Mouse (Mus musculus) heart, embryonic 10.5 days (tissue): ENCODE results near the gene Fam117b. TPM values are rescaled to one million over a fixed set of nuclear protein-coding genes. Genes with fewer than 3 reads are reported as not detected.

ENCODE experiments used
- DNase-seq: peaks from one replicate; pipeline ENCODE4 v3.0.0-alpha.2; 2017; ENCODE audit warnings: low spot score
- H3K27ac ChIP-seq: fragments of 300-500 bp; sonication (generic); 2 replicates; pipeline ENCODE4 v1.5.1; 2016; ENCODE audit warnings: mild to moderate bottlenecking
- H3K27me3 ChIP-seq: fragments of 300-500 bp; sonication (generic); 2 replicates; pipeline ENCODE4 v1.6.1; 2016; ENCODE audit warnings: mild to moderate bottlenecking; ENCODE audit not compliant: poor library complexity, insufficient read depth, severe bottlenecking
- H3K36me3 ChIP-seq: fragments of 300-500 bp; sonication (generic); 2 replicates; pipeline ENCODE4 v1.6.1; 2016; ENCODE audit warnings: mild to moderate bottlenecking, moderate library complexity
- H3K4me1 ChIP-seq: fragments of 300-500 bp; sonication (generic); 2 replicates; pipeline ENCODE4 v1.6.1; 2016; ENCODE audit warnings: mild to moderate bottlenecking
- H3K4me3 ChIP-seq: fragments of 300-500 bp; sonication (generic); 2 replicates; pipeline ENCODE4 v1.5.1; 2016; ENCODE audit warnings: mild to moderate bottlenecking, moderate library complexity
- H3K9me3 ChIP-seq: fragments of 300-500 bp; sonication (generic); 2 replicates; pipeline ENCODE4 v1.6.1; 2016; ENCODE audit warnings: mild to moderate bottlenecking, moderate library complexity
- WGBS: fragments of 180-500 bp; shearing (Covaris S2); methylation state at CpG from one replicate; pipeline ENCODE4 v1.1.7; 2016; 5-methylcytosine and 5-hydroxymethylcytosine counted together
- polyA plus RNA-seq: library from polyadenylated mRNA; unstranded; fragments of >200 nt; fragmentation: Nextera tagmentation; extraction: Ambion mirVana; gene quantifications from 2 replicates; pipeline ENCODE4 v1.2.1, GENCODE M21; 2016

The Fam117b gene
- polyA plus RNA-seq, 1 experiment from 2014 or later = 6.7 TPM

DNA sequence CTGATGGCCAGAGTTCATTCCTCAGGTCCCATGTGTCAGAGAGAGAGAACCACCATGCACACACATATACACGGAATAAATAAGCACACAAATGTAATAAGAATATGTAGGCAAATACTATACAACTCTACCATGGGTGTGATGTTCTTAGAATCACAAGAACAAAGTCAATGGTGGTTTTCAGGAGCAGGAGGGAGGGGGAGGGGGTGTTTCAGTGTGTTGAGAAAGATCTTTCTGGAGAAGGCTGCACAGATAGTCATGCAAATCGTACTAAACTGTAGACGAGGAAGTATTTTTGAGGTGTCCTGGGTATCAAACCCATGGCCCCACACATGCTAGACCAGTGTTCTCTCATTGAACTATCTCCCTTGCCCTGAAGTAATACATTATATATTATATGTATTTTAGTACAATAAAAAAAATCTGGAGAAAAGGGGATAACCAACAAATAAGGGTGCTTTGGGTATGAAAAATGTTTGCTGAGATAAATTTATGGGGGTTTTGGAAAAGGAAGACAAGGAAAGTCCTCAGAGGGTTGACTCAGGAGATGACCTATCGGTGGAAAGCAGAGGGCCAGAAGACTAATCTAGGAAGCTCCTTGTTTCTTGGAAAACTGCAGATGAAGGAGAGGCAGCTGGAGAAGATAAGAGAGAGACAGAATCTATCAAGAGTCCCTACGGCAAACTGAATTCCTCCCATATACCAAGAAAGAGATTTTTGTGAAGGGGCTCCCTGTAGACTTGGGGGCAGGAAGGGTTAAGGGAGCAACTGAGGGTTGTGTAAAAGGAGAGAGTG lies 11.5 kb upstream of the Fam117b start:
- Histone ChIP-seq H3K4me1 (peaks cover 12% of the 10 kb centered on the region), H3K27ac (no peak overlapping the region), H3K36me3 (no peaks in the 10 kb centered on the region), H3K4me3 (no peak overlapping the region), H3K9me3 (no peaks in the 10 kb centered on the region), H3K27me3 (no peaks in the 10 kb centered on the region)
- WGBS = 73% methylated on average over 5 of the region's 5 CpGs
- DNase-seq = no peak

DNA sequence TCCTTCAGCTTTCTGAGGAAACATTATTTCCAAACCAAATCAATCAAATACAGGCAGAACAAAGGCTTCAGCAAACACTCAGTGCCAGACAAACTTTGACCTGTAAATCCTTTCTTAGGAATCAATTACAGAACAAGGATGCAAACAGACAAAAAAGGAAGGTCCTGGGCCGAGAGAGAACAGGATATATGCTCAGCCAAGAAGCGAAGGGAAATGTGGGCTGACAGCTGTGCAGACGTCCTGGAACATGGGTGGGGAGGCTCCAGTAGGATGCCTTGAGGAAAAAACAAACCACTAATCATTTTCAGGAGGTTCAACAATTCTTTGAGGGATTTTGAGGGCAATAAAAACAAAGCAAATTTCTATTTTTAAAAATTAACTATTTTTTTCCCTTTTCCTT lies 10.2 kb upstream of the Fam117b start:
- DNase-seq = no peak
- H3K27ac ChIP-seq = no peak overlapping the region
- no peaks in the 10 kb centered on the region for H3K9me3 ChIP-seq
- peaks cover 12% of the 10 kb centered on the region for H3K4me1 ChIP-seq
- no peaks in the 10 kb centered on the region for H3K27me3 ChIP-seq
- no peaks in the 10 kb centered on the region for H3K36me3 ChIP-seq
- 46% methylated on average over 3 of the region's 3 CpGs for WGBS
- no peak overlapping the region for H3K4me3 ChIP-seq

DNA sequence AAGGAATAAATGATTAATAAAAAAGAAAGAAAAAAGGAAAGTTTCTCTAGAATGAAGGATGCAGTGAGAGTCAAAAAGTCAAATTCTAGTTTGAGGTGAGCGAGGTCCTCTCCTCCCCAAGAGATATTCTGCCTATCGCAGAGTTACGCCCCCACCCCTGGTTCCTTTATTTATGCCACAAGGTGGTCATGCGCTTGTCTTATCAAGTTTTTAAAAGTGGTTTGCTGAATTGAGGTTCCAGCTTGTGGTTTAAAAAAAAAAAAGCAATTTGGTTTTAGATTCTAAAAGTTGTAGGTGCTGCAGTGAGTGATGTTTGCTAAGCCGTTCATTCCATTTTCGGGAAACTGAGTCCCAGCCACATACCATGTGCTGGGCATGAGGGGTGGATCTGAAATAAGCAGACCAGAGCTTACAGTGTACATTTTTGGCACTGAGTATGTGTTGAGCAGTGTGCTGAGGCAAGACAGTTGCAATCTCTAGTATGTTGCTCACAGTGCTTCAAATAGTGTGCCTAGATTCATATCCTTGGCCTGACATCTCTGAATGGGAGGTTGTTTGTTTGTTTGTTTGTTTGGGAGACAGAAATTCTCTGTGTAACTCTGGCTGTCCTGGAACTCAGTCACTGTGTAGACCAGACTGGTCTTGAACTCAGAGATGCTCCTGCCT lies 8.0 kb upstream of the Fam117b start:
- no peak for DNase-seq
- Histone ChIP-seq H3K4me1 (peaks cover 5% of the 10 kb centered on the region; the same call in 1 of the 2 replicates), H3K27me3 (no peaks in the 10 kb centered on the region), H3K36me3 (no peaks in the 10 kb centered on the region), H3K27ac (no peak overlapping the region), H3K4me3 (no peak overlapping the region), H3K9me3 (no peaks in the 10 kb centered on the region)
- WGBS = 90% methylated on average over 6 of the region's 6 CpGs

DNA sequence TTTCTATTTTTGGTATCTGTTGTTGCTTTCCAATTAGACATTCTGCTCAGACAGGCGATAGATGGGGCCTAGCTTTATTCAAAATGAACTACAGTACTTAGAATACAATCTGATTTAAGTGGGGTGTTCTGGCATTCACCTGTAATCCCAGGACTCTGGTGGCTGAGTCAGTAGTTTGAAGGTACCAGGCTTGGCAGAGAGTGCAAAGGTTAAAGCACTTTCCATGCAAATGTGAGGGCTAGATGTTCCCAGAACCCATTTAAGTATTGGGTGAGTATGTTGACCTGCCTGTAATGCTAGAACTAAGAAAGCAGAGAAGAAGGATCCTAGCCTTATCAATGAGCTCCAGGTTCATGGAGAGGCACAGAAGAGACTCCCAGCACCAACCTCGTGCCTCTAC lies 6.9 kb upstream of the Fam117b start:
- Histone ChIP-seq H3K27me3 (no peaks in the 10 kb centered on the region), H3K36me3 (no peaks in the 10 kb centered on the region), H3K4me1 (peaks cover 5% of the 10 kb centered on the region; the same call in 1 of the 2 replicates), H3K4me3 (no peak overlapping the region), H3K27ac (no peak overlapping the region), H3K9me3 (no peaks in the 10 kb centered on the region)
- DNase-seq = no peak
- WGBS = 69% methylated on average over 2 of the region's 2 CpGs

DNA sequence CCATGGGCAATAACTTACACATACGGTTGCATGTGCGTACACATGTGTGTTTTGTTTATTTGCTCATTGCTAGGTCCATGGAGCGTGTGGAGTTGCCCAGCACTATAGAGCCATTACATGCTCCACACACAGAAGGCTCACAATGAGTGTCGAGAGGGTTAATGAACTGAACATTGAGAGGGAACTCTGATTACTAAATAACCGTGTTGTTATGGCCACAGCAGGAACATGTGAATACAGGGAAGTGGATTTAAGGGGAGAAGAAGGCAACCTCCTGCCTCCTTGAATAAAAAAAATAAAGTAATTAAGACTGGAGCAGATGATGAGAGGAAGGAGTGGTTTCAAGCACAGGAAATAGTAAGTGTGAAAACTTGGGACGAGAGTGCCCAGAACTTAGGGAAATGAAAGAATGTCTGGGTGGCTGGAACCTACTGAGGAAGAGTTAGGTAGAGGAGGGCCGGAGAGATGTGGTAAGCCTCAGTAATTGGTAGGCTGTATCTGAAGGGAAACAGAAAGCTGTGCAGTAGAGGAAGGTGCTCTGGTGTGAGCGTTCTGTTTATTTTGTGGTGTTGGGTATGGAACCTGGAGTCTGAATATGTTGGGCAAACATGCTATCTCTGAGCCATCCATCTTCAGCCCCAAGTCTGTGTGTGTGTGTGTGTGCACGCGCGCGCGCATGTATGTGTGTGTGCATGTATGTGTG lies 5.8 kb upstream of the Fam117b start:
- peaks cover 1% of the 10 kb centered on the region; the same call in 1 of the 2 replicates for H3K4me1 ChIP-seq
- H3K9me3 ChIP-seq = no peaks in the 10 kb centered on the region
- DNase-seq = no peak
- H3K27ac ChIP-seq = no peak overlapping the region
- no peaks in the 10 kb centered on the region for H3K36me3 ChIP-seq
- H3K27me3 ChIP-seq = no peaks in the 10 kb centered on the region
- H3K4me3 ChIP-seq = no peak overlapping the region
- WGBS = 83% methylated on average over 13 of the region's 13 CpGs

DNA sequence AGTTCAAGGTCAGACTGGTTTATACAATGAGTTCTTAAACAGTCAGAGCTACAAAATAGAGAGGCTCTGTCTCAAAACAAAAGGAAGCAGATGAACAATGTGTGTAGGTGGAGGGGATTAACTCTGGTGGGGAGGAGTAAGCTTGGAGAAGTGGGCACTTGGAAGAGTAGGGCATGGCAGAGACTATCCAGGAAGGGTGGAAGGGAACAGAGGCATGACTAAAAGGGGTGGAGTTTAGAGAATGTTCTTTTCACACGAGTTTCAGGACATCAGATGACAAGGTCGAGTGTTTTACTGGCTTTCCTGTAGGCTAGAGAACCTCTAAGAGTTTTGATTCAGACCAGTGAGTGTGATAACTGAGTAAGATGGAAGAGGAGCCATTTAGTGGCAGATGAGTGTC lies 5.1 kb upstream of the Fam117b start:
- no peaks in the 10 kb centered on the region for H3K36me3 ChIP-seq
- H3K4me1 ChIP-seq = no peaks in the 10 kb centered on the region
- no peaks in the 10 kb centered on the region for H3K9me3 ChIP-seq
- no peak overlapping the region for H3K4me3 ChIP-seq
- H3K27ac ChIP-seq = no peak overlapping the region
- no peak for DNase-seq
- WGBS = 33% methylated on average over 2 of the region's 2 CpGs
- H3K27me3 ChIP-seq = no peaks in the 10 kb centered on the region

DNA sequence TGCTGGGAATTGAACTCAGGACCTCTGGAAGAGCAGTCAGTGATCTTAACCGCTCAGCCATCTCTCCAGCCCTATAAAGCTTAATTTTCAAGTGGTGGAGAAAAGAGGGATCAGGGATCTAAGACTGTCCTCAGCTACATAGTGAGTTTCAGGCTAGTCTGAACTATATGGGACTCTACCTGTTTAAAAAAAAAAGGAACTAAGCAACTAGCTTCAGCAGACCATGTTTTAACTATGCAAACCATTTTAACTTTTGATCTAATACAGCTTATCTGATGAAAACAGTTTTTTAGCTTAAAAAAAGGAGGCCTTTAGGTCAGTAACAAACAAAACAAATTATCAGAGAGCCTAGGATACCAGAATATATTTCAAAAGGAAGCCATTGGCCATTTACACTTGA lies 1.9 kb upstream of the Fam117b start:
- H3K27ac ChIP-seq = no peak overlapping the region
- H3K4me1 ChIP-seq = peaks cover 22% of the 10 kb centered on the region
- H3K27me3 ChIP-seq = no peaks in the 10 kb centered on the region
- no peak overlapping the region for H3K4me3 ChIP-seq
- 84% methylated on average over 1 of the region's 1 CpGs for WGBS
- no peaks in the 10 kb centered on the region for H3K36me3 ChIP-seq
- DNase-seq = no peak
- no peaks in the 10 kb centered on the region for H3K9me3 ChIP-seq

DNA sequence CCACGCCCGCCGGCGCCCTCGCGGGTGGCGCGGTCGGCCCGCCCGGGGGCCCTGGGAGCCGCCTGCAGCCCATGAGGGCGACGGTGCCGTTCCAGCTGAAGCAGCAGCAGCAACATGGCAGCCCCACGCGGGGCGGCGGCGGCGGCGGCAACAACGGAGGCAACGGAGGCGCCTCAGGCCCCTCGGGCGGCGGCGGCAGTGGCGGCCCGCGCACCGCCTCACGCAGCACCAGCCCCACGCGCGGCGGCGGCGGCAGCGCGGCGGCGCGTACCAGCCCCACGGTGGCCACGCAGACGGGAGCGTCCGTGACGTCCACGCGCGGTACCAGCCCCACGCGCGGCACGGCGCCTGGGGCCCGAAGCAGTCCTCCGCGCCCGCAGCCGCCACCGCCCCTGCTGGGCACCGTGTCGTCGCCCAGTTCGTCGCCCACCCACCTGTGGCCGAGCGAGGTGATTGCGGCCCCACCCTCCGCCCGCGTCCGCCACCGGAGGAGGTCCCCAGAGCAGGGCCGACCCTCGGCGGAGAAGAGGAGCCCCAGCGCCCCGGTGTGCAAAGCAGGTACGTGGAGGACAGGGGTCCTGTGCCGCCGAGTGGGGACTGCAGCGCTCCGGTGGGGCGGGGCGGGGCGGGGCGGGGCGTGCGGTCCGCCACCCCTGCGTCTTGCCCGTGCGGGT lies 526 bp downstream of the Fam117b start:
- no peaks in the 10 kb centered on the region for H3K9me3 ChIP-seq
- H3K27me3 ChIP-seq = no peaks in the 10 kb centered on the region
- peak overlapping the region; percentile 98 for H3K27ac ChIP-seq
- under 1% methylated on average over 80 of the region's 98 CpGs for WGBS
- peak; percentile 77 for DNase-seq
- peak overlapping the region; percentile 99 for H3K4me3 ChIP-seq
- H3K4me1 ChIP-seq = peaks cover 26% of the 10 kb centered on the region
- no peaks in the 10 kb centered on the region for H3K36me3 ChIP-seq

DNA sequence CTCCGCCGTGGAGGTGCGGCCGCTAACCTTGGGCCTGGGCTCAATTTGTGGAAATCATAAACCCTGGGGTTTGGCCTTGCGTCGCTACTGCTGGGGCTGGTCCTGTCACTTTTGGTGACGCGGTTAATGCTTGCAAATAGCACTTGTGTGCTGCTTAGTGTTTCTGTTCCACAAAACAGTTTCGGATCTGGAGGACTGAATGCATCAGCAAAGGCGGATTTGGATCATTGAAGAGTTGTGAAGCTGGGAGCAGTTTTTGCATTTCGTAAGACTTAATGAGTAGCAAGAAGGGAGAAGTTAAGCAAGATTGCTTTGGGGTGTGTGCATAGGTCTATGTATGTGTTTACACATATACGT lies 1.0 kb downstream of the Fam117b start:
- no peaks in the 10 kb centered on the region for H3K9me3 ChIP-seq
- peak overlapping the region; percentile 99 for H3K4me3 ChIP-seq
- H3K27ac ChIP-seq = peak overlapping the region; percentile 98
- peaks cover 26% of the 10 kb centered on the region for H3K4me1 ChIP-seq
- peak; percentile 77 for DNase-seq
- no peaks in the 10 kb centered on the region for H3K27me3 ChIP-seq
- no peaks in the 10 kb centered on the region for H3K36me3 ChIP-seq
- 8% methylated on average over 12 of the region's 12 CpGs for WGBS

DNA sequence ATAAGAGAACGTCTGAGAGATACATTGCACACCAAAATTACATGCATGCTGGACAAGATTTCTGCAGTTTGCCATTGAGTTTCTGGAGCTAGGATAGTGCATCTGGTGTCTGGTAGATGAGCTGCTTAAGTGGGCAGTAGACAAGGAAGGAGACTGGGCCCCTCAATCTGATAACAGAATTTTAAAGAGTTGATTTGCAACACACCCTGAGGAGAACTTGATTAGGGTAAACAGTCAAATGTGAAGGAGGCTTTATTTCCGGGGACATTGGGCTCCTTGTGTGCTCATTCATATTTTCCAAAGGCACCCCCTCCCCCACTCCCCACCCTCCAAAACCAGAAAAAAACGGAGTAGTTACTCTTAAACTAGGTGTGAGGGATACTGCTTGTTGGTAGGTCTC lies 2.0 kb downstream of the Fam117b start:
- 58% methylated on average over 3 of the region's 3 CpGs for WGBS
- H3K27me3 ChIP-seq = no peaks in the 10 kb centered on the region
- H3K4me3 ChIP-seq = peak overlapping the region; percentile 99
- peaks cover 26% of the 10 kb centered on the region for H3K4me1 ChIP-seq
- no peaks in the 10 kb centered on the region for H3K9me3 ChIP-seq
- H3K36me3 ChIP-seq = no peaks in the 10 kb centered on the region
- H3K27ac ChIP-seq = no peak overlapping the region
- no peak for DNase-seq

DNA sequence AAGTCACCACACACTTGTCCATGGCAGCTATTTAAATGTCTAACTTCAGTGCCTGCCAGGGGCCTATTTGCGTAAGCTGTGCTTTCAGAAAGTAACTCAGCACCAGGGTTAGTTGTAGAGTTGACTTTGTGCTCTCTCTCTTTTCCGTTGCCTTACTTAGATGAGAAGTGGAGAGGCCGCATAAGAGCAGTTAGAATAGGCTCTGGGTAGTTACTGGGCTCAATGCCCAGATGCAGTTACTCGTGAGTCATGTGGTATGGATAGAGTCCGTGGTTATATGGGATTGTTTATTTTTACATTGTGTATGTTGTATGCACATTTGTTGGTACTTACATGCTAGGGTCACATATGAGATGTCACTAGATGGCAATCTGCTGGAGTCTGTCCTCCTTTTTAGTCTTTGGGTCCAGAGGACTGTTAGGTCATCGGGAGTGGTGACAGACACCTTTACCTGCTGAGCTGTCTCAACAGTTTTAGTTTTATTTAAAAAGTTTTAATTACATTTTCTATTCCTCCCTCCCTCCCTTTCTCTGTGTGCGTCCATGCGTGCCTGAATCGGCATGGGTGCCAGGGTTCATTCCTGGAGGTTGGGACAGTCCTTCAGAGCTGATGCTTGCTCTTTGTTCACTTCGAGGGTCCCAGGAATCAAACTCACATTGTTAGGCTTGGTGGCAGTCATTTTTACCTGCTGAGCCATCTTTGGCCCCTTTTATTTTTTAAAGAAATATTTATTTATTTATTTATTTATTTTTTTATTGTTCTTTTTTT lies 3.2 kb downstream of the Fam117b start:
- Histone ChIP-seq H3K27me3 (no peaks in the 10 kb centered on the region), H3K9me3 (no peaks in the 10 kb centered on the region), H3K4me3 (no peak overlapping the region), H3K4me1 (peaks cover 26% of the 10 kb centered on the region), H3K27ac (no peak overlapping the region), H3K36me3 (no peaks in the 10 kb centered on the region)
- DNase-seq = no peak
- 87% methylated on average over 10 of the region's 10 CpGs for WGBS

DNA sequence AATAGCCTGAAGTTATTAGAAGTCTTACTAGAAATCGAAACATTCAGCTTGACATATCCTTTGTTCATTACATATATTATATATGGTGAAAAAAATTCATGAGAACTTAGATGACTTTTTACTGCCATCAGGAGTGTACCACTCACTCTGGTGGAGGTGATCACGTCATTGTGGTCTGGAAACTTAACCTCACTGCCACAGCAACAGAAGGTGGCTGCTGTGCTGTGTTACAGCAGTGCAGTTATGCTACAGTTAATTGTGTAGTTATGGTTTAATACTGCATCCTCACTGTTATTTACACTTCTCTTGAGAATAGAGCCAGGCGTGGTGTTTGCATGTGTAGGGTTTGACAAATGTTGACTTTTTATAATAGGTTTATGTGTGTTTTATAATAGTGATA lies 4.6 kb downstream of the Fam117b start:
- Histone ChIP-seq H3K36me3 (no peaks in the 10 kb centered on the region), H3K4me1 (peaks cover 26% of the 10 kb centered on the region), H3K27me3 (no peaks in the 10 kb centered on the region), H3K27ac (no peak overlapping the region), H3K9me3 (no peaks in the 10 kb centered on the region), H3K4me3 (no peak overlapping the region)
- WGBS = 76% methylated on average over 3 of the region's 3 CpGs
- DNase-seq = no peak
